Mouse (Mus musculus) neutrophil, adult 5-6 weeks (primary cell): ENCODE measurements around the gene Arhgef11. TPM values are rescaled to one million over a fixed set of nuclear protein-coding genes. Genes with fewer than 3 reads are reported as not detected.
A peak's percentile ranks its signal among the peaks of the same experiment; 100 is the strongest.
"Not testable (repeated sequence)": the region's sequence is repeated elsewhere in the genome, so short reads cannot be mapped to it uniquely, and the experiment has no call there.

Experiments
- ATAC-seq: fragments of 151-379, 151-347 bp; 2 replicates; pipeline ENCODE4 v1.8.0; 2017; ENCODE audit warnings: mild to moderate bottlenecking, moderate TSS enrichment; ENCODE audit not compliant: insufficient number of reproducible peaks, poor library complexity, low FRiP score, severe bottlenecking; ENCODE audit errors: extremely low read depth
- total RNA-seq: library from RNA; stranded (forward); fragments of 200-1000 nt; gene quantifications from 2 replicates; pipeline ENCODE4 v1.2.3, GENCODE M21; 2017

Arhgef11 gene
- 31.5 and 32.4 TPM in 2 replicates for total RNA-seq

DNA sequence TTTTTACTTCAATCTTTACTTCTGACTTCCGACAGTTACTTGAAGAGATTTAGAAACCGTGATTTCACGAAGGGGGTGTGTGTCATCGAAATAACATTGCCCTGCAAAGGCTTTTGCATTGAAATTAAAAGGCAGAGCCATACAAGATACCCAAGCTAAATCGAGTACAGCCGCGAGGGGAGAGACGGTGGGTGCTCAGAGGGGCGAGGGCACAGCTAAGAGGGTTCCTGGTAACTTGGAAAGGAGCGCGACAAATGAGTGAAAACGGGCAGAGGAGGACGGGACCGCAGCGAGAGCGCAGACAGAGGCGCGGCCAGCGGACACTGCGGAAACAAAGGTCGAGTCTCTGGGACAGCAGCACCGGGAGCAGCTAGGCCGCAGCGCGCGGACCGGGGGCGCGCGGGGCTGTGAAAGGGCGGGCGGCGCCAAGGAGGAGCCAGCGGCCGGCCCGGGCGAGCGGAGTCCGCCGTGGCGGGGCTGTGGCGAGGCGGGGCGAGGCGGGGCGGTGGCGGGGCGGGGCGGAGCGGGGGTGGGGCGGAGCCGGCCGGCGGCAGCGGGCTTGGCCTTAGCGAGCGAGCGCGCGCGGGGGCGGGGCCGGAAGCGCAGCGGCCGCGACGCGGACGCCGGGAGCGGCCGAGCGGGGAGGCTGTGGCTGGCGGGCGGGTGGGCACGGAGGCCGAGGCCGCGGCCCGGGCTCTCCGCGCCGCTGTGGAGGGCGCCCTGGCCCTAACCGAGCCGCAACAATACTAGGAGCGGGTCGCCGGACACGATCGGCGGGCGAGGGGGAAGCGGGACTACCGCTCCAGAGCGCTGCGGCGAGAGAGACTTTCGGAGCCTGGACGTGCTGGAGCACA lies at the start of gene Arhgef11:
Gene Arhgef11 (plus strand): TSS at position 603 of the 854 bp plus-strand sequence.
- ATAC-seq = peak; percentile 42

DNA sequence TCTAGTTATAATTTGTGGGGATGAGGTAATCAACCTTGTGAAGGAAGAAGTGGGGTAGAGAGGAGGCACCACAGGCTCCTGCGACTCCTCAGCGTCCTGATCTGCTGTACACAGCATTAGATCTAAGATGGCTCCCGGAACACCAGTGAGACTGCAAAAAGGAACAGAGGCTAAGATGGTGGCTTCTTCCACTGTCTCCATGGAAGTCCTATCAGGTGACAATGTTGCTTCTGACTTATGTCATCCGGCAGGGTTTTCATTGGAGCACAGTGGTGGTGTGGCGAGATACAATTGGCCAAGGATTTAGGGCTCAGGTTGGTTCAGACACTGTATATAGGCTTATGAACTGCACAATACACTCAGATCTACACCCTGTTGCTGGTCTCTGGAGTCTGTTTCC lies 48.7 kb upstream of the Arhgef11 start:
- no peak for ATAC-seq

DNA sequence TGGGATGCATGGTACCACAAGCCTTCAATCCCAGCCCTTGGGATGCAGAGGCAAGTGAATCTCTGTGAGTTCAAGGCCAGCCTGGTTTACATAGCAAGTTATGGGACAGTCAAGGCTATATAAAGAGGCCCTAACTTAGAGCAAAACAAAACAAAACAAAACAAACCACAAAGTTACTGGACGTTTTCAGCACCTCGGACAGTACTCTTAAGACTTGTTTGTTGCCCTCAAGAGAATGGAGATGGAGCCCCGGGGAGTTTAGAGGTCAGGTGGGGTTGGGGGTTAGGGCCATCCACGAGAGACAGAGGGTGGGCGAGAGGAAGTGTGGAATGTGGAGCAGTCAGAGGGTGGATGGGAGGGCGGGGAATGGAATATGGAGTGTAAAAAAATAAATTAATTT lies 41.6 kb upstream of the Arhgef11 start:
- ATAC-seq = no peak

DNA sequence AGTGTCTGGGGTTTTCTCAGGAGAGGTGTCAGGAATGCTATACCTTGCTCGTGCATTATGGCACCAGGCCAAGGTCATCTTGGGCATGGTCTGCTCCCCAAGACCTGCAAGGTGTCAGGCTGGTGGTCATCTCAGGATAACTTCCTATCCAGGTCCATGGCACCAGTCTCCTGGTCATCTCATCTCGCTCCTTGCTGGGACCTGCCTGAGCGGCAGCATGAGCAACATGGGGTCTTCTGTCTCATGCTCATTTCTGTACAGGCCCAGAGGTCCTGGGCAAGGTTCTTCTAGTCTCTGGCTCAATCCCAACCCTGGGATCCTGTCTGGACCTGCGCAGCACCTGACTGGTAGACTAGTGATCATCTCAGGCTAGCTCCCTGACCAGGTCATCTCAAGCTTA lies 35.1 kb upstream of the Arhgef11 start:
- no peak for ATAC-seq

DNA sequence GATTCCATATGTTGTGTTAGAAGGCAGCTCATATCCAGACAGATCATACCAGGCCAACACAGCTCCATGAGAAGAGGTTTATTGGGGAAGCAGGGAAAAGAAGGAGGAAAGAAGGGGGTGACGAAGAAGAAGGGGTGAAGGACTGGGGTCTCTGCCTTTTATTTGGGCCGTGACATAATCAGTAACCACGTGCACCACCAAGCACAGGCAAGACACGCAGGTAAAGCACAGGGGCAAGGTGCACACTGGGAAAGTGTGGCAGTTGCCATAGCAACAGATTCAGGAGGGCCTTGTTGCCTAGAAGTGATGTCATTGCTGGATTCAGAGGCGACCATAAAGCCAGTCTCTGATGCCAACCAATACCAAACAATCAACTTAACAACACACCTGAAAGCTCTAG lies 23.6 kb upstream of the Arhgef11 start:
- ATAC-seq = no peak

DNA sequence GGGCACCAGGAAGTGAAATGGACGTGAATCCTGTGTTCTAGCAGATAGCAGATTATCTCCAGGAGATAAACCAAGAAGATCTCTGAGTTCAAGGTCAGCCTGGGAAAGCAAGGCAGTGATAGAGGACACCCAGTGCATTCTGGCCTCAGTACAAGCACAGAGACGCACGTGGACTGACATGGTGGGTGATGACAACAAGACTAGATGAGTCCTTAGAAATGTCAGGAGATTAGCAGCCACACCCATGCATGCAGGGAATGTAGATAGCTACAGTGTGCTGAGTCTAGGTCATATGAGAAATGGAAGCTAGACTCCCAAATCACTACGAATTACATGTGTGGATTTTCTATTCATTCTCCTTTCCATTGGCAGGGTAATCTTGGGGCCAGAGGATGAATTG lies 22.0 kb upstream of the Arhgef11 start:
- ATAC-seq = not testable (repeated sequence)

DNA sequence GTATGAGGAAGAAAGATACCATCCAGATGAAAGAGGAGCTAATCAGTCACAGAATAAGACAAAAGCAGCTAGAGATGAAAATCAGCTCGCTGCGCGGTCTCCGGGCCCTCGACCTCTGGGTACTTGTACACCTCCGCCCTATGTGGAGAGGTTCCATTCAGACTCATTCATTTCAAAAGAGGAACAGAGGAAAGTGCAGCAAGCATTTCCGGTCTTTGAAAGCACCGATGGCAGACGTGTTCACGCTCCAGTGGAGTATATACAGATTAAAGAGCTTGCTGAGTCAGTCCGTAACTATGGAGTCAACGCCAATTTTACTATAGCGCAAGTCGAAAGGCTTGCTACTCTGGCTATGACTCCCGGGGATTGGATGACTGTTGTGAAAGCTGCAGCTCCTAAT lies 16.3 kb upstream of the Arhgef11 start:
- ATAC-seq = not testable (repeated sequence)

DNA sequence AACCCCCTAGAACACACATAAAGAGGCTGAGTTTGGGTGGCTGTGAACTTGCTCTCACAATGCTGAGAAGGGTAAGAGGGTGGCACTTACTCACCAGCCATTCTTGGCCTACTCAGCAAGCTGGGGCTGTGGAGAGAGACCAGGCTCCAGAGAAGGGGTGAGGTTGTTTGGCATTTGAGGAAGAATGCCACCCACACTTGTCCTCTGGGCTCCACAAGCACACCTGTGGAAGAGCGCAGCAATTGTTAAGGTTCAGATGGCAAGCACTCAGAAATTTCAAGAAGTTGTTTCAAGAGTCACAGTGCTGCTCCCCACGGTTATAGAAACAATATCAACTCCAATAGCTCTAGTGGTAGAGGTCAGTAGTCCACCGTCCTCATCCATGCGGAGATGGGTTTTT lies 1.0 kb upstream of the Arhgef11 start:
- no peak for ATAC-seq

DNA sequence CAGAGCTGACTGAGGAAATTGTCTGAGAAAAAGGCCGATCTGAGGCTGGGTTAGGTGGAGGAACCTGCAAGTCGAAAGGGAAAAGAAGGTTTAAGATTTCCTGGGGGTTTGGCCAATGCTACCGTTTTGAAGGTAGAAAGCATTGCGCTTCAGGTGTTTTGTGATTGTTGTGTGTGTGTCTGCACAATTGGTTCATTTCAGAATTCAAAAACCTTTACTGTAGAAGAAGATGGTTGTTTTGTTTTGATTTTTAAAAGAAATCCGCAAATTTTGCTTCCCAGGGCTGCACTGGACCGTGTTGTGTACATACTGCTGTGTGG lies 412 bp downstream of the Arhgef11 start:
- no peak for ATAC-seq

DNA sequence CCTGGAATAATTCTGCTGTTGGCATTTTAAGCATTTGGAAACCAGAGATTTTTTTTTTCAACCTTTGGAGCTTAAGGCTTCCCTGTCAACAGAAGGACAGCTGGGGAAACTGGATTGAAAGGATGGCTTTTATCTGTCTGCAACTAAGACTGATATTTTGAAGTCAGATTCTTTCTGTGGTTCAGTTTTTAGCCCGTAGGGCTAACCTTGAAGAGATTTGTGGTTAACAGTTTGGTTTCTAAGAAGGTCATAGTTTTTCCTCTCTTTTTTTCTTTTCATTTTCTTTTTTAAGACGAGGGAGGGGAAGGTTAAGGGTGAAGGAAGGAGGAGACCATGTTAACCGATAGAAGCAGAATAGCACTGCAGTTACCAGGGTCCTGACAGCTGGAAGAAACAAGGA lies 881 bp downstream of the Arhgef11 start:
- no peak for ATAC-seq

DNA sequence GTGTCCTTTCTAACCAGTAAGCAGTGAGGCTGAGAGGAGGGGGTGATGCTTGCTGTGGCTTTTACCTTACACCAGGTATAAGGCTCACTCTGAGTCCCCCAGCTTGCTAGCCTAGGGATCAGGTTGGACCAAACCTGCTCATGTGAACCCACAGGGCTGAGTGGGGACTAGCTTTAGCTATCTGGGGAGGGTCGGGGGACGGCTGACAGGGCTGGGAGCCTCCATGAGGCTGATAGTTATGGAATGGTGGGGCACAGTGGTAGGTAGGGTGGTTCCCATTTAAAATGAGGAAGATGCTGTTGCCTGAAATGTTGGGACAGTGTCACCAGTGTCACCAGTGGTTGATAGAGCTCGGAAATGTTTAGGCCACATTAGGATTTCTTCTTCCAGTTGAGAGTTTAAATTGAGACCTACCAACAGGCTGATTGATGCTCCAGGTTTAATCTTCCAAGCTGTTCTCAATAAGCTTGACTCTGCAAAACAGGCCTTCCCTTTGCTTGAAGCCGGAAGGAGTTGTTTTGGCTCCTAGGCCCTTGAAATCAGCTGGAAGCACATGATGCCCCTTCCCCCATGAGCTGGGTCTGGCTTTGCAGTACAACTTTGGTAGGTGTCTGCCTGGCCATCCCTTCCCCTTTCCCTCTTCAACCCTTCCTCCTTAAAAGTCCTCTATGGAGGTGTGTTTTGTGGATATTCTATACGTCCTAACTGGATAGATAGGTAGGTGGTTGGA lies 1.8 kb downstream of the Arhgef11 start:
- no peak for ATAC-seq

DNA sequence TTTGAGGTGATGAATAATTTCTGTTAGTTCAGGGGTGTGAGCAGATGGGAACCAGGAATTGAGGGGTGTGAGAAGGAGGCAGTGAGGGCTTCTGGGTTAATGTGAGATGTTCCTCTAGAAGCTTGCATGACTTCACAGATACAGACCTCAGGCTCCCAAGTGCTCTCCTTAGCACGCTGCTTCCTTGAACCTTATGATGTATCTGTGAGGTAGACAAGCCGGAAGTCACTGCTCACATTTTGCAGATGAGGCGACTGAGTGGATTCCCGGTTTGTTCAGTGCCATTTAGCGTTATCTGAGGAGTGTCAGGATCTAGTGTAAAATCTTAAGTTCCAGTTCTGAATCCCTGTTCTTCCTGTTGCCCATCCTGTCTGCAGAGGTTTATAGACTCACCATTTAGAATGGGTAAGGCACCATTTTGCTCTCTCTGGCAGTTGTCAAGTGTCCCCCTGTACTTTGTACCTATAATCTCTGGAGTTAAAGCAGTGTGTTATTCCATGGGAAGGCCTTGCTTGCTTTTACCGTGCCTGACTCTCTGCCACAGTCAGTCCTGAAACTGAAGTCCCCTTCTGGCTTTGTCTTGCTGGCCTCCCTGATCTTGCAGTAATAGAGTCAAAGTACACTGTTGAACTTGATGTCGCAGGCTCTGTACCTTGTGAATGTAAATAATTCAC lies 3.0 kb downstream of the Arhgef11 start:
- no peak for ATAC-seq

DNA sequence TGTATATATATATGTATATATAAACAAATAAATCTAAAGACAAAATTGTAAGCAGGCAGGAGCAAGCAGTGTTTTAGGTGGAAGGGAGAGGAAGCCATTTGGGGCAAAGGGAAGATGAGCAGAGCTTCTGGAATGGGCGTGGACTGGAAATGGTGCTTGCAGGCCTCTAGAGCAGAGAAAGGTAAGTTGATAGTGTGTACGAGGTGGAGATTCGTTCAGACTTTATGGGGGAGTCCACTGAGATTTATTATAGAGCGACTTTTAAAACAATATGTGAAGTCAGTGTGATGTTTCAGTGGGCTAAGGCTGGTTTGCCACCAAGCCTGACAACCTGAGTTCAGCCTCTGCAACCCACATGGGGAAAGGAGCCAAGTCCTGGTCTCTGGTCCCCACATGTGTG lies 7.5 kb downstream of the Arhgef11 start:
- ATAC-seq = no peak

DNA sequence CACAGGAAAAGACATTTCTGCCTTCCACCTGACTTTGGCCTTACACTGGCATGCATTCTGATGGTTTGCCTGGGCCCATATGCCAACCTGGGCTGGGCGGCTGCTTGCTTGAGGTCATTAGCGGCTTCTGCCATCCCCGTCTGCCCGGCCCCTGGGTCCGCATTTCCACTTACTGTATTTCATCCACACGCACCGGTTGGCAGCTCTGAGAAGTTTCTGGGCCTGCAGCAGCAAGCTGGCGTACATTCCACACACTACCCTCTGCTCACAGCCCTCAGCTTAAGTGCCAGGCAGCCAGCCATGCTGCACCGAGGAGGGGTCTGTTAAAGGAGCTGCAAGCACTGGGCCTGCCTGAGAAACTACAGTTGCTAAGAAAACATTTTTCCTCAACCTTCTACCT lies 13.5 kb downstream of the Arhgef11 start:
- ATAC-seq = no peak

DNA sequence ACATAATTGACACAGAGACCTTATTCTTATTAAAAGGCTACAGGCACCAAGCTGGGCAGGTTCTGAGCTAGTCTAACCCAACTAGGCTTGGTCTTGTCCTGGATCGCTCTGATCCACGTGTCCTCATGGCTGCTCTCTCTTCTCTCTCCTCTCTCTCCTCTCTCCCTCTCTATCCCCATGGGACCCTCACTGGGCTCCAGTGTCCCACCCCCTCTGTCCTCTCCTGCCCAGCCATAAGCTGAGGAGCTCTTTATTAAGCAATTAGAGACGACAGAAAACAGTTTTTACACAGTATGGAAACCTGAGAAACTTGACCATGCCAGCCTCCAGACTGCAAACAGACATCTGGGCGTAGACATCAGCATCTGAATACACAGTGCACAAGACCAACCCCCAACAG lies 14.0 kb downstream of the Arhgef11 start:
- ATAC-seq = no peak

DNA sequence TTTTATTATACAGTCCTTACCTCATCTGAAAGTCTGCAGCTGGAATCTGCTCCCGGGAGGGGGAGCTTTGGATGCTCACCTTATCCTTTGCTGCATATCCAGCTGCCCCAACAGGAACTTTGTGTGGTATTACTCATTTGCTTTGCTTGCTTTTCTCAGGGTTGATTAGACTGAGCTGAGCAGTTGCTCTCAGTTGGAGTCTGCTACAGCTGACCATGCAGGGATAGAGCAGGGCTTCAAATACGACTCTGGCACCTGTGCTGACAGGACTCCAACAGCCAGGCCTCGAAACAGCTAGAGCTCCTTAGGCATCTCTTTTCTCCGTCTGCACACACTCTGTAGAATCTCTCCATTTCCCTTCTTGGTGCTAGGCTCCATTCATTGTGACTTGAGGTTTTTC lies 18.2 kb downstream of the Arhgef11 start:
- no peak for ATAC-seq

DNA sequence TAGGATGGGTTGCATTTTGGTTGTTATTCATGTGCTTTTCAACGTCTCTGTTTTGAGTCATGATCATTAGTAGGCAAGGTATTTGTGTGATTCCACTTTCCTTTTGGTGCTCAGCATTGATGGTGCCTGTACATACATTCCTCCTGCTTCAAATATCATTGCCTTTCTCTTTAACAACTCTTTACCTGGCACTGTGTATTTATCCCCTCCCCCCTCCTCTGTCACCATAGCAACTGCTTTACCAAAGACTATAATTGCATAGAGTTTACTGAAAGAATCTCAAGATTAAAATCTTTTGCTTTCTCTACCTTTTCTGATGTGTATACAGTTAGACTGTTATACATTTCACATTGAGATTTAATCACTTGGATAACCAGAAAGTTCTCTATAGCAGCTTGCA lies 26.1 kb downstream of the Arhgef11 start:
- ATAC-seq = no peak

DNA sequence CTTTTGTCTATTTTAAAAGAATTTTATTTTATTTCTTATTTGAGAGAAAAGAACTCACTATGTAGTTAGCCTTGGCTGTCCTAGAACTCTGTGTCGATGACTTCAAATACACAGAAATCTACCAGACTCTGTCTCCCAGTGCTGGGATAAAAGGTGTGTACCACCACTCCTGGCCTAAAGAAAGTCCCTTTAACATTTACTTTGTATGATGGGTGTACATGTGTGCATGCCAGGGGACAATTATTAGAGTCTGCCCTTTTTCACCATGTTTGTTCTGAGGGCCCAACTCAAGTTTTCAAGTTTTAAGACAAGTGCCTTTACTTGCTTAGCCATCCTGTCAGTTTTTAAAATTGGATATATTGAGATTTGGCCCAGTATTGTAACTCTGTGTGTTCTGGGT lies 28.8 kb downstream of the Arhgef11 start:
- no peak for ATAC-seq

DNA sequence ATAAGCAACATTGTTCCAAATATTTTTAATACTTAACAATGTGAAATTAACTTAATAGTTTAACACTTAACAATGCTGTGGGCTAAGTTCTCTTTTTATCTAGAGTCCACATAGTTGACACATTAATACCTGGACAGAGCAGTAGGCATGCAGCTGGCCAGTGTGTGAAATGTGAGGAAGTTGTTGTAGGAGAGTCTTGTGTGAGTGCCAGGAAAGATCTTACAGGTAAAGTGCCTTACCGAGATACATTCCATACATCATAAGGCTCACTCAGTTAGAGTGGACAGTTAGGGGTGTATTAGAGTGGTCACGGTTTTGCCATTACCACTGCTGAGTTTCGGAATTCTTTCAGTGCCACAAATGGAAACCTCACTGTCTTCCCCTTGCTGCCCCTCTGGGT lies 31.7 kb downstream of the Arhgef11 start:
- no peak for ATAC-seq

DNA sequence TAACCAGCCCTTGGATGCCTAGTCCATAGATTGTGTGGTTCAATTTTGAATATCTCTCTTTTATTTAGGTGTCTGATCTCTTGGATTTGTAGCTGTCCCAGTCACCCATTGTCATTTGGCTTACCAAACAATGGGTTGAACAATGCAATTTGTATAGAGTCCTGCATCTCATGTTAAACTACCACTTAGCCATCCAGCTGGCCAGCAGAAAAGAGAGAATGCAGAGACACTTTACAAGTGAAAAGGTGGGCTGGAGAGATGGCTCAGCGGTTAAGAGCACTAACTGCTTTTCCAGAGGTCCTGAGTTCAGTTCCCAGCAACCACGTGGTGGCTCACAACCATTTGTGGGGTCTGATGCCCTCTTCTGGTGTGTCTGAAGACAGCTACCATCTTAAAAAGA lies 41.0 kb downstream of the Arhgef11 start:
- no peak for ATAC-seq
